Mouse (Mus musculus) liver, embryonic 14.5 days (tissue): ENCODE data around the gene Glce.

Experiments used
- CTCF ChIP-seq: IDR thresholded peaks from 2 replicates; pipeline ENCODE4 v1.5.1; 2016; ENCODE audit warnings: antibody characterized with exemption, low read depth, control low read depth
- EP300 ChIP-seq: IDR thresholded peaks from 2 replicates; pipeline ENCODE4 v1.6.1; 2016; ENCODE audit warnings: antibody characterized with exemption, low read depth

DNA sequence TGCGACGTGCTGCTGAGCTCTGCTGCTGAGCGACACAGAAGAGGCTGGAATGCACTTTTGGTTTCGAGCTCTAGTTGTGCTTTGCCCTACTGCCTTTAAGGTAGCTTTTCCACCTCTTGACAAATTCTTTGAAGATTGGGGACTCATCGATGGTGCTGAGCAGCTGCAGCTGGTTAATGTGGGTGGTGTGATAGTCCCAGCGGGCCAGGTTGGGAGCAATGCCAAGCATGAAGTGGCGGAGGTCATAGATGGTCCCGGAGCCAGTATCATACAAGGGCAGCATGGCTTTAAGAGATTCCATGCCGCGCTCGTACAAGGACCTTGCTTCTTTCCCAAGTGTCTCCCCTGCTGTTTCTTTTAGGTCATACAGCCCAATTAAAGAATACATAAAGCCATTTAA, 62.5 kb downstream of the Glce start:
- TF ChIP-seq CTCF (no peak), EP300 (no peak)
